Mouse (Mus musculus): Measurements from ENCODE around the gene Klf9. TPM values are rescaled to one million over a fixed set of nuclear protein-coding genes. Genes with fewer than 3 reads are reported as not detected.
"Not testable (repeated sequence)": the region's sequence is repeated elsewhere in the genome, so short reads cannot be mapped to it uniquely, and the experiment has no call there.

Gene Klf9
- total RNA-seq, 2 experiments from 2014 or later = 206 to 251 TPM

GRCm38 (mm10) chr19:23136202-23136850 lies 4.7 kb upstream of the Klf9 start:
- peak in 1 of 2 experiments; percentile 60 for DNase-seq (ENCODE audit: low spot score in 2 of 2)
- intact Hi-C loops (cut with DNase I) = loop anchor here (5.0 to 10.0 kb wide), 2 partner anchors 132 to 204 kb away; no protein-coding TSS in a partner anchor

DNA sequence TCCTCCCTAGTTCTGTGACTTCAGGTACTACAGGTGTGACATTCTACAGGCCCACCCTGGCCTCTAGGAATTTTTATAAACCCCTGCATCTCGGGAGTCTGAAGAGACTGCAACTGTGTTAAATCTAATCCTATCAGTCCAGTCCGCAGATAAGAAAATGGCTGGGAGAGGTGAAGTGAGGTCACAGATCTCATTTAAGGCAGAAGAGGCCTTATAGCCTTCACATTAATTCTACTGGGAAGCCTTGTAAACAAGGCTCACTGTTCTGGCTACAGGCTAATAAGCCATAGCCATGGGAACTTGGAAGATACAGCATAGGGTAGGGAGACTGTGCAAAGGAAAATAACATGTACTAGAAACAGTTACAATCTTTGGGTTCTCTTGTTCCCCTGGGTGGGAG lies 3.7 kb upstream of the Klf9 start:
- no peak for DNase-seq (ENCODE audit: low spot score in 2 of 2)
- intact Hi-C loops (cut with DNase I) = loop anchor here (5.0 to 10.0 kb wide), 2 partner anchors 132 to 205 kb away; no protein-coding TSS in a partner anchor

DNA sequence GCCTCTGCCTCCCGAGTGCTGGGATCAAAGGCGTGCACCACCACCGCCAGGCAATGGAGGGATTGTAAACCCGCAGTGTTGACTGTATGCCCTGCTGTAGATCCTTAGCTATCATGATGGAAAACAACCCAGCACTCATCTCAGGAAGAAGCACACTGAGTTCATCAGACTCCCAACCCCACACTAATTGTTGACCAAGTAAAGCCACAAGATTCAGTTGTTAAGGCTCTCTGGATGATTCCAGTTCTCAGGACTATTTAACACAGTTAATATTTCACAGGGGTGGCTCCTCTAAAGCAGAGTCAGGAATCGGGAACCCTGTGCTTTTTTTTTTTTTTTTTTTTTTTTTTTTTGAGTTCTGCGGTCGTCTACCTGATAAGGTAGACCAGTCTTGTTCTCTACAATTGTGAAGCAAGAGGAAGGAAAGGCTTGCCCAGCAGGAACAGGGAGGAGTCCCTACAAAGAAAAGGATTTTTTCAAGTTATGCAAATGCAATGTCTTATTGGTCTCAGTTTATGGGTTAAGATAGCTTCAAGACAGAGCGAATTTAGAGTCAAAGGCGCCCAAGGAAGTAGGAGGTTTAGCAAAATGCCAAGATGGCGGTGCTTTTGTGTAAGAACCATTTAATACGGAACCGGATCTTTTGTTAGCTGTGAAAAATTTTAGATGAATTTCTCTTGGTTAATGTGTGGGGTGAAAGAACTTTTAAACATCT lies 1.1 kb upstream of the Klf9 start:
- intact Hi-C loops (cut with DNase I) = loop anchor here (5.0 to 10.0 kb wide), 3 partner anchors 72 to 208 kb away; no protein-coding TSS in a partner anchor
- peak in 1 of 2 experiments; percentile 8 for DNase-seq (ENCODE audit: low spot score in 2 of 2)

DNA sequence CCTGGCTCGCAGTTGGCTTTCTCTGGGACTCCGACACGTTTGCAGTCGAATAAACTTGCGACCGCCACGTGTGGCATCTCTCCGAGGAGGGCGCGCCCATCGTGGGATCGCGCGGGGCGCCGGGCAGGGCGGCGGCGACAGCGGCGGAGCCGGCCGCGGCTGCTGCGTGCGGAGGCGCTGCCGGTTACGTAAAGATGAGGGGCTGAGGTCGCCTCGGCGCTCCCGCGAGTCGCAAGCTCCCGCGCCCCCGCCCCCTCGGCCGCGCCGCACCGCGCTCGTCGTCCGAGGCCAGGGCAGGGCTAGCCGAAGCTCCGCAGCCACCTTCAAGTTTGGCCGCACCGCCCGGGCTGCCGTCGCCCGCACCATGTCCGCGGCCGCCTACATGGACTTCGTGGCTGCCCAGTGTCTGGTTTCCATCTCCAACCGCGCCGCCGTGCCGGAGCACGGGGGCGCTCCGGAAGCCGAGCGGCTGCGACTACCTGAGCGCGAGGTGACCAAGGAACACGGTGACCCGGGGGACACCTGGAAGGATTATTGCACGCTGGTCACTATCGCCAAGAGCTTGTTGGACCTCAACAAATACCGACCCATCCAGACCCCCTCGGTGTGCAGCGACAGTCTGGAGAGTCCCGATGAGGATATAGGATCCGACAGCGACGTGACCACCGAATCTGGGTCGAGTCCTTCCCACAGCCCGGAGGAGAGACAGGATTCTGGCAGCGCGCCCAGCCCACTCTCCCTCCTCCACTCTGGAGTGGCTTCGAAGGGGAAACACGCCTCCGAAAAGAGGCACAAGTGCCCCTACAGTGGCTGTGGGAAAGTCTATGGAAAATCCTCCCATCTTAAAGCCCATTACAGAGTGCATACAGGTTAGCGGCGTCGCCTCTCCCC lies 610 bp downstream of the Klf9 start:
- peak; percentile 76 to 78 for DNase-seq (ENCODE audit: low spot score in 2 of 2)

DNA sequence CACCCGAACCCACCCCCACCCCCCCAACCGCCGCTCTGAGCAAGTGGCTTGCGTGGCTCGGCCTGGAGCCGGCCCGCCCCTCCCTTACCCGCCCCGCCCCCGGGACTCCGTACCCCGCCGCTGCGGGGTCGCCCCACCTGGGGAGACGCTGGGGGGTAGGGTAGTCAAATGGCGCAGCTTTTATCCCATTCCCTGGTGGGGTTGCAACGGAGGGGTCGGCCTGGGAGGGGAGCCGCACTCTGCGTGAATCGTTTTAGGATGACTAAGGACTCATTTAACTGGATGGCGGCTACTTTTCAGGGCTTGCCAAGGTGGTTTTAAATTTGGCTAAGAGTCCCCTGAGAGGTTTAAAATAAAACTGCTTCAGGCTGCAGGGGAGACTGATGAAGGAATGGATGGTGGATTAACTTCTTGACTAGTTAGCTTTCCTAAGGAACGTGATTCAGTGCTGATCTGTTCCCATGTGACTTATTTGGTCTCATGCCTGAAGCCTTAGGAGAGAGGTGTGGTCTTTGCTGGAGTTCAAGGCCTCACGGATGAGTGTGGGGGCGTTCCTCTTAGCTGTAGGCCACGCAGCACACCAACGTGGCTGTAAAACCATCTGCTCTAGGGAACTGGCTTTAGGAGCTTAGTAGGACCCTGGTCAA lies 1.5 kb downstream of the Klf9 start:
- DNase-seq (ENCODE audit: low spot score in 2 of 2) = peak in 1 of 2 experiments; percentile 27

More for the DNA sequence above, 610 bp downstream of the Klf9 start:
- intact Hi-C loops (cut with DNase I) = loop anchor here (1.0 to 5.0 kb wide), 2 partner anchors 7 to 71 kb away; no protein-coding TSS in a partner anchor

DNA sequence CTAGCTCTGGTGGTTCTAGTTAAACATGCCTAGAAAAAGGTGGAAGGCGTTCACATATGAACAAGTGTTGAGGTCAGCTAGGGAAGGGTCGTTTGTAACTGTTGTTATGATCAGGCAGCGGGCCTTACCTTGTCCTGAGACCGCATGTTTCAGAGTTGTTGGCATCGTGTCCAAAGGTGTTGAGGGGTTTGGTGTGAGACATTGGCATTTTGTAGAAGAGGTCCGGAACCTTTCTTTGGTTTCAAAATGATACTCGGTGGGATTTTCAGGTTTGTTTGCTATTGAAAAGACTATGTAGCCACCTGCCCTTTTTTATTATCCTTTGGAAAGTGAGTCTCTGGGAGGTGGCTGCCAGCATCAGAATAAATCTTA lies 2.0 kb downstream of the Klf9 start:
- no peak for DNase-seq (ENCODE audit: low spot score in 2 of 2)
- intact Hi-C loops (cut with DNase I) = loop anchor here (5.0 kb wide), 1 partner anchor 69 kb away; no protein-coding TSS in a partner anchor

More for the DNA sequence above, 1.5 kb downstream of the Klf9 start:
- intact Hi-C loops (cut with DNase I) = loop anchor here (1.0 to 5.0 kb wide), 2 partner anchors 8 to 70 kb away; no protein-coding TSS in a partner anchor

GRCm38 (mm10) chr19:23143541-23143940 lies 2.5 kb downstream of the Klf9 start:
- DNase-seq (ENCODE audit: low spot score in 2 of 2) = peak in 1 of 2 experiments; percentile 45
- intact Hi-C loops (cut with DNase I) = loop anchor here (5.0 kb wide), 1 partner anchor 69 kb away; no protein-coding TSS in a partner anchor

DNA sequence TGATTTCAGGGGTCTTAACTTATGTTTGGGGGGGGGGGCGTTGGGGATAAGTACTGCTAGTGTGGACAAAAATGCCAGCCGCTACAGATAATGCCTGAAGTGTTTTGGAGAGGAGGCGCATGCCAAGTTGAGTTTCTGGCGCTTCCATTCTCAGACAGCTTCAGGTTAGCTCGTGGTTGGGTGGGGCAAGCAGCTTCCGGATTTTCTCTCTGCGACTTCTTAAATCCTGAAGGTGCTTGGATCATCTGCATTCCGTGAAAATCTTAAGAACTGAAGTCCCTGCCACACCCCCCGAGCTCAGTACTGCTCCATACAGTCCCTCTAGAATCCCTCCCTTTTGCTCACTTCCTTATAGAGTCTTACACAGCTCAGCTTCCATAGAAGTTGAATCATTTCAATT lies 3.0 kb downstream of the Klf9 start:
- peak in 1 of 2 experiments; percentile 34 for DNase-seq (ENCODE audit: low spot score in 2 of 2)
- intact Hi-C loops (cut with DNase I) = loop anchor here (5.0 kb wide), 1 partner anchor 68 kb away; no protein-coding TSS in a partner anchor

DNA sequence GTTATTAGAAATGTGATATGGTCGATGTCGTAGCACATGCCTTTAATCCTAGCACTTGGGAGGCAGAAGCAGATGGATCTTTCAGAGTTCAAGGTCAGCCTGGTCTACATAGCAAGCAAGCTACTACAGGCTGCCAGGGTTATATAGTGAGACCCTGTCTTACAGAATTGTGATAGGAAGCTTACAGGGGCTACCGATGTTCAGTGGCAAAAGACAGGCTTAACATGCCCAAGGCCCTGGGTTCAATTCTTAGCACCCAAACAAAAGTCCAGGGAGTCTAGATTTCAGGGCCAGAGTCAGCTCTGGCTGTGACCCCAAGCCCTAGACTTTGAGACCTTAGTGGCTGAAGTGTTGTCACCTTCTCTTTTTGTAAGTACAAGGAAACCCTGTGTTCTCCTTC lies 4.1 kb downstream of the Klf9 start:
- intact Hi-C loops (cut with DNase I) = no loop called here
- no peak for DNase-seq (ENCODE audit: low spot score in 2 of 2)

GRCm38 (mm10) chr19:23145575-23145974 lies 4.5 kb downstream of the Klf9 start:
- intact Hi-C loops (cut with DNase I); DNase-seq (ENCODE audit: low spot score in 2 of 2): not testable (repeated sequence)

GRCm38 (mm10) chr19:23146409-23146861 lies 5.4 kb downstream of the Klf9 start:
- DNase-seq (ENCODE audit: low spot score in 2 of 2) = peak; percentile 74 to 85
- intact Hi-C loops (cut with DNase I) = no loop called here

GRCm38 (mm10) chr19:23147026-23147966 lies 6.3 kb downstream of the Klf9 start:
- peak in 1 of 2 experiments; percentile 70 for DNase-seq (ENCODE audit: low spot score in 2 of 2)
- intact Hi-C loops (cut with DNase I) = no loop called here

DNA sequence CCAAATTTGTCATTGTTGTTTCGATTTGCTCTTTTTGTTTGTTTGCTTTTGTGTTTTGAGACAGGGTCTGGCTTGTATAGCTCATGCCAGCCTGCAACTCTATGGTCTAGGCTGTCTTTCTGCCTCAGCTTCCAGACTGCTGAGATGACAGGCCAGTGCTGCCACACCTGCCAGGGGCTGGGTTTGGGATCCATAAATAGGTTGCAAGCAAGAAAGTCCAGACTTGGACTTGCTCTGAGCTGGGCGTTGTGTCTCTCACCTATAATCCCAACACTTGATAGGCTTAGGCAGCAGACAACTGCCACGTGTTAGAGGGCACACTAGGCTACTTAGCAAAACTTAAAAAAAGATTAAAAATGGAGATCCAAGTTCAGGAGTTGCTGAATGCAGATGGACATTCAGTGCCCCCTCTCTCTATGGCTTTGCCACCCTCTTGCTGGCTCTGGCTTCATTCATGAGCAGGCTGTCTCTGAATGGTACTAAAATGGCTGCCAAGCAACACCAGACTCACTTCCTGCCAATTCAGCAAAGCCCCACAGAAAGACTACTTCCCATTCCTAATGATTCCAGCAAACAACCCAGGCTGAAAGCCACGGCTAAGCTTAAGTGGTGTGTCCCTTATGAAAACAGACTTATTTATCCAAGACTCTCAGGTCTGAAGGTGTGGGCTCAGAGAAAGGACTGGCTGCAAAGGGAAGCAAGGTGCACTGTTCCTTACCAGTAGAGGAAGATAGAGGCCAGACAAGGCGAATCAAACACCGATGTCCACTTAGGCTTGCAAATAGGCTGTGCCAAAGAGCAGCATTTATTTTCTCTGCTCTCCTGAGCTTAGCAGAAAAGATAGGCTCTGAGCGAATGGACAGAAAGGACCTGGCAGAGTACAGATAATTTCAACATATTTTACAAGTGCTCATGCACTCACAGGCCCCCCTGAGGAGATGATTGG lies 8.7 kb downstream of the Klf9 start:
- intact Hi-C loops (cut with DNase I) = no loop called here
- DNase-seq (ENCODE audit: low spot score in 2 of 2) = peak in 1 of 2 experiments; percentile 29

GRCm38 (mm10) chr19:23150556-23151265 lies 9.7 kb downstream of the Klf9 start:
- peak in 1 of 2 experiments; percentile 4 for DNase-seq (ENCODE audit: low spot score in 2 of 2)
- intact Hi-C loops (cut with DNase I) = no loop called here

DNA sequence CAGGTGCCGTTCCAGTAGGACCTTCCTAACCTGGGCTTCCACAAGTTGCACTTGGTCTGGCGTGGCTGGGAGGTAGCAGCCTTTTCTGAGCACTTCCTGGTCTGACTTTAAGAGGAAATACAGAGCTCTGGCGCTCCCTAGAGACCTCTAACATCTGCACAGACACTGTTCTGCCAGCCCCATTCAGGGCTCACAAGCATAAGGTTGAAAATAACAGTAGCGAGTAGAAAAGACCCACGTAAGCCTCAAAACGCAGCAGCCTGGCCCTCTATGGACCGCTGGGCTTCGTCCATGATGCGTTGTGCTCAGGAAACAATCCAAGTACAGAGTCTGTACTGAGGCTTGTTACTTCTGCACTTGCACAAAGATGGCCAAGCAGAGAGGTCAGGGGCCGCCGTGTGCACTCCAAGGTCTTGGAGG lies 10.6 kb downstream of the Klf9 start:
- intact Hi-C loops (cut with DNase I) = no loop called here
- DNase-seq (ENCODE audit: low spot score in 2 of 2) = peak in 1 of 2 experiments; percentile 39

- no peak for DNase-seq (ENCODE audit: low spot score in 2 of 2)
- intact Hi-C loops (cut with DNase I) = no loop called here
Observed at GRCm38 (mm10) chr19:23152201-23152640, 11.2 kb downstream of the Klf9 start.
